Mouse (Mus musculus): ENCODE data around the gene Sept10. TPM values are rescaled to one million over a fixed set of nuclear protein-coding genes. Genes with fewer than 3 reads are reported as not detected.
A peak's percentile ranks its signal among the peaks of the same experiment; 100 is the strongest.

Sept10 gene
- polyA plus RNA-seq (2016; fragmentation: Nextera tagmentation; extraction: Ambion mirVana), result 35.0 and 35.1 TPM in 2 replicates

DNA sequence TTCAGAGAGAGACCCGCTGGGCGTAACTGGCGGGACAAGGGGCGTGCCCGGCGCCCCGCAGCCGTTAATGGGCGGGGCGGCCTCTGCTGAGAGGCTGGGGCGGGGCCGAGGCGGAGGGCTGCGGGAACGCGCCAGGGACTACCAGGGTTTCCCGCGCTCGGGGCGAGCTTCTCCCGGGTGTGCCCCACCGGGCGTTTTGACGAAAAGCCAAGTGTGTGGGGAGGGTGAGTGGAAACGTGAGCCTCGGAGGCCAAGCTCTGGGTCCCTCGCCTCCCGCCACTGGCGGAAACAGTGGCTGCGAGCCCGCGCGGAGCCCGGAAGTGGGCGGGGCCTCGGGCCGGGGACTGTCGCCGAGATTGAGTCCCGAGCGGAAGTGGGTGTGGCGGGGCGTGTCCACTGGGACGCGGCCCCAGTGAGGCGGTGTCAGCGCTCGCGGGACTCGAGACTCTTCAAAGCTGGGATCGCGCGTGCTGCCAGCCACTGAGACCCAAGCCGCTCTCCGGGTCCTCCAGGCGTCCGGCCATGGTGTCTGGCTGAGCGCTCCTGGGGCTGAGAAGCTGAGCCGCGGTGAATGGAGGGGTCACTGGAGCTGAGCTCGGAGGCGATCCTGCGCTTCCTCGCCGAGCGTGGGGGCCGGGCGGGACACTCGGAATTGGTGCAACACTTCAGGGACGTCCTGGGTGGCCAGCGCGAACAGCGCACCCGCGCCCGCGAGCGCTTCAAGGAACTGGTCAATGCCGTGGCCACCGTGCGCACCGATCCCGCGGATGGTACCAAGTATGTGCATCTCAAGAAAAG lies at the start of gene Sept10, which contains the start of gene Sowahc:
Sept10 (minus strand) TSS at position 375 of the 798 bp plus-strand sequence.
Sowahc (plus strand) TSS at position 481 of the 798 bp plus-strand sequence.
- no peaks in the 10 kb centered on the region for H3K9me3 ChIP-seq (replicated peaks)
- peak; percentile 95 for ATAC-seq (ENCODE audit: insufficient number of reproducible peaks, low FRiP score)
- H3K27me3 ChIP-seq (replicated peaks), result no peaks in the 10 kb centered on the region
- peak within 1 kb of the TSS; percentile 76 for H3K4me3 ChIP-seq
- peak within 1 kb of the TSS; percentile 89 for H3K27ac ChIP-seq (ENCODE audit: poor library complexity, severe bottlenecking)
- H3K36me3 ChIP-seq, result no peaks in the 10 kb centered on the region
- H3K9ac ChIP-seq, result peak within 1 kb of the TSS; percentile 85
- peak within 1 kb of the TSS; percentile 99 for H3K4me2 ChIP-seq
- WGBS, result under 1% methylated on average over 84 of the region's 84 CpGs
- peaks cover 20% of the 10 kb centered on the region for H3K4me1 ChIP-seq (replicated peaks)

DNA sequence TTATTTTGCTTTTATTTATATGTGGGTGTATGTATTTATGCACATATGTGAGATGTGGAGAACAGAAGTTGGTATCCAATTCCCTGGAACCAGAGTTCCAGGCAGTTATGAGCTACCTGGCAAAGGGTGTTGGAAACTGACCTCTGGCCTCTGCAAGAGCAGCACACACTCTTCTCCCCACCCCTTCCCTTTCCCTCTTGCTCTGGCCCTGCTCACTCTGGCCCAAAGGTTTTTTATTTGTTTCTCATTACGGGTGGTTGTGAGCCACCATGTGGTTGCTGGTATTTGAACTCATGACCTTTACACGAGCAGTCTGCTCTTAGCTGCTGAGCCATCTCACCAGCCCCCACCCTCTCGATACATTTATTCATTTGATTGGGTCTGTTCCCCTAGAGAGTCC lies 47.1 kb upstream of the Sept10 start:
- H3K27me3 ChIP-seq (replicated peaks), result no peaks in the 10 kb centered on the region
- peaks cover 14% of the 10 kb centered on the region for H3K4me1 ChIP-seq (replicated peaks)
- no peak overlapping the region for H3K4me3 ChIP-seq
- H3K27ac ChIP-seq (ENCODE audit: poor library complexity, severe bottlenecking), result no peak overlapping the region
- no peak overlapping the region for H3K9ac ChIP-seq
- no peak for ATAC-seq (ENCODE audit: insufficient number of reproducible peaks, low FRiP score)
- H3K4me2 ChIP-seq, result no peak overlapping the region
- no peaks in the 10 kb centered on the region for H3K36me3 ChIP-seq
- 50% methylated on average over 3 of the region's 3 CpGs for WGBS
- H3K9me3 ChIP-seq (replicated peaks), result no peaks in the 10 kb centered on the region

DNA sequence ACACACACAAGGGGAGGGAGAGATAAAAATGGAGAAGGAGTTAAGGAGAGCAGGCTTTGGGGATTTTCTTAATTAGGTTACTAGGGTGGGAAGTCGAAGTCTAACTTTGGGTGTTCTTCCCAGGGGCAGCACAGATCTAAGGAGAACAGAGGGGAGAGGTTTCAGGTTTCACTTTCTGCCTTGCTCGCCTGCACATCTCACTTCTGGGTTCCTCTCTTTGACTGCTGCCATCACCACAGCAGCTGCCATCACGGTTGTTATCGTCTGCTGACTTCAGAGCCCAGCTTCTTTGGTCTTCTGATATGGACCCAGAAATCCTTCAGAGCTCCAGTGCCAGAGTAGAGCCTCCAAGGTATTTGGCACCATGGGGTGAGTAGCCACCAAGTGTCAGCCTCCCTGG lies 46.5 kb upstream of the Sept10 start:
- H3K27ac ChIP-seq (ENCODE audit: poor library complexity, severe bottlenecking), result no peak overlapping the region
- WGBS, result 28% methylated on average over 4 of the region's 4 CpGs
- ATAC-seq (ENCODE audit: insufficient number of reproducible peaks, low FRiP score), result no peak
- no peaks in the 10 kb centered on the region for H3K36me3 ChIP-seq
- peaks cover 14% of the 10 kb centered on the region for H3K4me1 ChIP-seq (replicated peaks)
- H3K4me3 ChIP-seq, result no peak overlapping the region
- no peak overlapping the region for H3K4me2 ChIP-seq
- no peaks in the 10 kb centered on the region for H3K27me3 ChIP-seq (replicated peaks)
- no peak overlapping the region for H3K9ac ChIP-seq
- no peaks in the 10 kb centered on the region for H3K9me3 ChIP-seq (replicated peaks)

DNA sequence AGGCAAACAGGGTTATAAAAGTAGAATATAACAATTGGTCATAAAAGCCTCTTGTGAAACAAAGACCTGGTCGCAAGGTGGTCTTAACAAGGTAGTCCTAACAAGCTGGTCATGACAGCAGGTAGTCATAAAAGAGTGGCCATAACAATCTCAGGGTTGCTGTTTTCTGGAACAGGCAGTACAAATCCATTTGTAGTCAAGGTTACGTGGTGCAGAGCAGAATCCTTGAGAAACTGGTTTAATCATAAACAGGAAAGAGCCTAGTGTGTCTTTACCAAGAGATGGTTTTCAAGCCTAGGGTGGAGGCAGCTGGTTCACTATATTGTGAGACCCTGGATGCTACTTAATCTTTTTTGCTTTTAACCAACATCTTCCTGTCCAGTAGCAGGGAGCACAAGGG lies 45.6 kb upstream of the Sept10 start:
- H3K27ac ChIP-seq (ENCODE audit: poor library complexity, severe bottlenecking), result no peak overlapping the region

DNA sequence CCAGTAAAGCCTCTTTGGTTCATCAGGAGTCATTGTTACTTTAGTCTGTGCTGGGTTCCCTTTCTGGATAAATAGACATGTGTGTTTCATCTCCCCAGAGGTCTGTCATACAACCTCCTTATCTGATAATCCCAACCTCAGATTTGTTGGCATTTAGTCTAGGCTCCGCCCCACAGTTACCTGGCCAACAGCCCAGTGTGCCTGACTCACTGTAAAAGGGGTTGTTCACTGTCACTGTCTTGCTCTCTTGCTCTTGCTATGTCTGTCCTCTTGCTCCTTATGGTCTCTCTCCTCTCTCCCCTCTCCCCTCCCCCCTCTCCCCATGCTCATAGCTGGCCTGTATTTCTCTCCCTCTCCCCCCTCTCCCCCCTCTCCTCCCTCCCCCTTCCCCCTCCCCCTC lies 44.5 kb upstream of the Sept10 start:
- Histone ChIP-seq H3K4me2 (no peak overlapping the region), H3K9me3 (replicated peaks) (no peaks in the 10 kb centered on the region), H3K27ac (ENCODE audit: poor library complexity, severe bottlenecking) (no peak overlapping the region), H3K27me3 (replicated peaks) (no peaks in the 10 kb centered on the region), H3K4me1 (replicated peaks) (peaks cover 24% of the 10 kb centered on the region), H3K4me3 (no peak overlapping the region), H3K36me3 (no peaks in the 10 kb centered on the region), H3K9ac (no peak overlapping the region)
- 75% methylated on average over 1 of the region's 1 CpGs for WGBS
- no peak; the same call in 1 of the 2 replicates for ATAC-seq (ENCODE audit: insufficient number of reproducible peaks, low FRiP score)

More for the DNA sequence above, 45.6 kb upstream of the Sept10 start:
- Histone ChIP-seq H3K9me3 (replicated peaks) (no peaks in the 10 kb centered on the region), H3K4me1 (replicated peaks) (peaks cover 15% of the 10 kb centered on the region), H3K36me3 (no peaks in the 10 kb centered on the region), H3K9ac (no peak overlapping the region), H3K4me3 (no peak overlapping the region), H3K27me3 (replicated peaks) (no peaks in the 10 kb centered on the region), H3K4me2 (no peak overlapping the region)
- 89% methylated on average over 2 of the region's 2 CpGs for WGBS
- no peak for ATAC-seq (ENCODE audit: insufficient number of reproducible peaks, low FRiP score)

DNA sequence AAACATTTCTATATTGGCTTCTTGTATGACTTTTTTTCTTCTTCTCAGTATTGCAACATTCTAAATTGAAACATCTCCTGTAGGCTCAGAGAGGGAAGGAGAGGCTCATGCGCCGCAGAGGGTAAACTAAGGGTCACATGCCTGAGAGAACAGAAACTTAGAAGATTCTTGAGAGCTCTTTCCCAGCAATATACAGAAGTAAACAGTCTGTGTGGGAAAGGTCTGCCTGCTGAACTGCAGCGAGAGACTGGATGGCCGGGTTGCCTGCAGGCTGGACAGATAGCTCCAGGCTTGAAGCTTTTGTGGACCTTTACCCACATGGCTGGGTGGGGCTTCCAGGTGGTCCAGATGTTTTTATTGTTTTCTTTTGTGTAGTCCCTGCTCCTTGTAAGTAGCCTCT lies 44.0 kb upstream of the Sept10 start:
- Histone ChIP-seq H3K4me1 (replicated peaks) (peaks cover 24% of the 10 kb centered on the region), H3K27ac (ENCODE audit: poor library complexity, severe bottlenecking) (no peak overlapping the region; the same call in 1 of the 2 replicates), H3K9ac (no peak overlapping the region), H3K4me3 (no peak overlapping the region), H3K4me2 (no peak overlapping the region), H3K36me3 (no peaks in the 10 kb centered on the region), H3K27me3 (replicated peaks) (no peaks in the 10 kb centered on the region), H3K9me3 (replicated peaks) (no peaks in the 10 kb centered on the region)
- 44% methylated on average over 4 of the region's 4 CpGs for WGBS
- ATAC-seq (ENCODE audit: insufficient number of reproducible peaks, low FRiP score), result no peak; the same call in 1 of the 2 replicates

DNA sequence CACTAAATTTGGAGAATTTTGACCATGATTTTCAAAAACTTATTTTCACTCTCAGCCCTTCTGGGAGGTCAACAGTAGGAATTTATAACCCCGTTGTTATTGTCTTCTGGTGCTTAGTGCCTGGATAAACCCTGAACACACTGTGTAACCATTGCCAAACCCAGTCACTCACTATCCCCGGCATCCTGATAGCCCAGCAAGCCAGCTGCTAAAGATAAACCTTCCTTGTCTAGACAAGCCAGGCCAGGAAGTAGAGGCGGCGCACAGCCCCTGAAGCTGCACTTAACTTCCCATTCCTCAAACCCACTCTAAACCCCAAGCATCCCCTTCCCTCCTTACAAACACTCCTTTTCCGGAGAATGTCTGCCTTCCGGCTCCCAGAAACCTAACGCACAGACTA lies 43.4 kb upstream of the Sept10 start:
- Histone ChIP-seq H3K27ac (ENCODE audit: poor library complexity, severe bottlenecking) (no peak overlapping the region), H3K4me2 (peak overlapping the region; percentile 9; the same call in 1 of the 2 replicates), H3K9ac (no peak overlapping the region), H3K4me3 (no peak overlapping the region), H3K9me3 (replicated peaks) (no peaks in the 10 kb centered on the region), H3K36me3 (no peaks in the 10 kb centered on the region), H3K27me3 (replicated peaks) (no peaks in the 10 kb centered on the region), H3K4me1 (replicated peaks) (peaks cover 24% of the 10 kb centered on the region)
- ATAC-seq (ENCODE audit: insufficient number of reproducible peaks, low FRiP score), result no peak
- 31% methylated on average over 7 of the region's 7 CpGs for WGBS

DNA sequence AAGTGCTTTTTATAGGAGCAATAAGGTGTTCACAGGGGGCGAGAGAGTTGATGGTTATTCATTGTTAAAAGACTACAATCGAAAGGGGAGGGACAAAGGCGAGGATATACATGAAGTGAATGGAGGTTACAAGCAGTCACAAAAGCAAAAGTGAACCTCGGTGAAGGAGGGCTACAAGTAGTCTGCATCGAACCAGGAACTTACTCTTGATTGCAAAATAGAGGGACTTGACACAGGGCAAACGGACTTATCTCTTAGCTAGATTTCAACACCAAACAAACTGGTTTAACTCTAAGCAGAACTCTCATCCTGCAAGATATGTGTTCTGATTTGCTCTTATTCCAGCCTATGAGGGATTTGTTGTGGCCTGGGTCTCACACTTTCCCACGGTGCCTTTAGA lies 41.3 kb upstream of the Sept10 start:
- no peaks in the 10 kb centered on the region for H3K36me3 ChIP-seq
- H3K27me3 ChIP-seq (replicated peaks), result no peaks in the 10 kb centered on the region
- H3K4me3 ChIP-seq, result no peak overlapping the region
- no peak overlapping the region for H3K9ac ChIP-seq
- H3K4me1 ChIP-seq (replicated peaks), result peaks cover 24% of the 10 kb centered on the region
- H3K9me3 ChIP-seq (replicated peaks), result no peaks in the 10 kb centered on the region
- 55% methylated on average over 7 of the region's 7 CpGs for WGBS
- no peak for ATAC-seq (ENCODE audit: insufficient number of reproducible peaks, low FRiP score)
- H3K4me2 ChIP-seq, result no peak overlapping the region
- no peak overlapping the region for H3K27ac ChIP-seq (ENCODE audit: poor library complexity, severe bottlenecking)

DNA sequence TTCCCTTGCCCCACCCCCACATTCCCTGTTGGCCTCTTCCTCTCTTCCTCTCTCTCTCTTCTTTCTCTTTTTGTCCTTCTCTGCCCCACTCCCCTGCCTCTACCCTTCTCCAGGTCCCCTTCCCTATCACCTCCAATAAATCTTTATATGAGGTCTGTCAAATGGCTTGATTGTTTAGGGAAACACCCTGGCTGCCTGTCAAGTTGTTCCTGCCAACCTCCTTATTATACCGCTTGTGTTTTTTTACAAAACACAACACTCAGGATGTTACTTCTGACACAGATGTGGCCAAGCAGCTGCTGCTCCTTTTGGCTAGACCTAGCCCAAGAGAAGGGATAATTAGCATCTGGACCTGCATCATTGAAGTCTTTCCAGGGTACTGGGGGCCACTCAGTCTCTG lies 40.4 kb upstream of the Sept10 start:
- 68% methylated on average over 1 of the region's 1 CpGs for WGBS
- peaks cover 24% of the 10 kb centered on the region for H3K4me1 ChIP-seq (replicated peaks)
- ATAC-seq (ENCODE audit: insufficient number of reproducible peaks, low FRiP score), result no peak

DNA sequence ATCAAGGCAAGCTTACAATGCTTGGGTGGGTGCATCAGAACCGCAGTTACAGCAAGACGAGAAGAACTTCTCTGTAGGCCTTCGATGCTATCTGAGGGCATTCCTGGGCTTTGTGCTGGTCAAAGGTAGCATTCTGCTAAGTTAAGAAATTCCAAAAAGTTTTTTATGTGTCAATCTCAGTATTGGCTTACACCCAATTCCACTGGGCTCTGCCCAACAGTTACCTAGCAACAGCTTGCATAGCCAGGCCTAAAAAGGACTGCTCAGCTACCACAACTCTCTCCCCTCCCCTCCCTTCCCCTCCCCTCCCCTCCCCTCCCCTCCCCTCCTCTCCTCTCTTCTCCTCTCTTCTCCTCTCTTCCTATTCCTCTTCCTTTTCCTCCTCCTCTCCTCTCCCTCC lies 40.0 kb upstream of the Sept10 start:
- Histone ChIP-seq H3K4me3 (no peak overlapping the region), H3K4me1 (replicated peaks) (peaks cover 24% of the 10 kb centered on the region), H3K4me2 (no peak overlapping the region), H3K27me3 (replicated peaks) (no peaks in the 10 kb centered on the region), H3K9me3 (replicated peaks) (no peaks in the 10 kb centered on the region), H3K9ac (no peak overlapping the region), H3K36me3 (no peaks in the 10 kb centered on the region), H3K27ac (ENCODE audit: poor library complexity, severe bottlenecking) (no peak overlapping the region)
- no peak for ATAC-seq (ENCODE audit: insufficient number of reproducible peaks, low FRiP score)
- 77% methylated on average over 3 of the region's 3 CpGs for WGBS

More for the DNA sequence above, 40.4 kb upstream of the Sept10 start:
- H3K4me2 ChIP-seq, result no peak overlapping the region
- H3K9ac ChIP-seq, result no peak overlapping the region
- H3K9me3 ChIP-seq (replicated peaks), result no peaks in the 10 kb centered on the region
- no peak overlapping the region for H3K4me3 ChIP-seq
- H3K36me3 ChIP-seq, result no peaks in the 10 kb centered on the region
- no peak overlapping the region for H3K27ac ChIP-seq (ENCODE audit: poor library complexity, severe bottlenecking)
- no peaks in the 10 kb centered on the region for H3K27me3 ChIP-seq (replicated peaks)

DNA sequence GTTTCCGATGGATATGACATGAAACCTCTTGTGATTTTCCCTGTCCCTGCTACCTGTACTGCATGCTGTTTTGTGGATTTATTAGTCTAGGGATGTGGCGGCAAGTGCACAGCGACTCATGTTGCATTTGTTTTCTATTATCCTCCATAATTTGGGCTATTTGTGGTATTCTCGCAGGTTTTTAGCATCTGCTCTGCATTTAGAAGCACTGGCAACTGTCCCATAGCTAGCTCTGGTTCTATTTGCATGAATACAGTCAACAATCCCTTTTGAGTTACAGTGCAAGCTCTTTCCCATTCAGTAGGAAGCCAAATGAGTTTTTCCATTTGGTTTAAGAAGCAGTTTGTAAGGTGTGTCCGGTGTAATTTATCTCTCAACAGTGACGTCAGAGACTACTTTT lies 37.9 kb upstream of the Sept10 start:
- WGBS, result 78% methylated on average over 6 of the region's 6 CpGs
- H3K36me3 ChIP-seq, result no peaks in the 10 kb centered on the region
- no peaks in the 10 kb centered on the region for H3K9me3 ChIP-seq (replicated peaks)
- no peak for ATAC-seq (ENCODE audit: insufficient number of reproducible peaks, low FRiP score)
- no peak overlapping the region for H3K4me2 ChIP-seq
- no peak overlapping the region for H3K4me3 ChIP-seq
- no peaks in the 10 kb centered on the region for H3K27me3 ChIP-seq (replicated peaks)
- H3K9ac ChIP-seq, result no peak overlapping the region
- peaks cover 20% of the 10 kb centered on the region for H3K4me1 ChIP-seq (replicated peaks)
- no peak overlapping the region for H3K27ac ChIP-seq (ENCODE audit: poor library complexity, severe bottlenecking)
